Mouse (Mus musculus): Measurements from ENCODE around the gene Hk2. TPM values are rescaled to one million over a fixed set of nuclear protein-coding genes. Genes with fewer than 3 reads are reported as not detected.

The Hk2 gene
- polyA plus RNA-seq, 1 experiment from 2014 or later = 4.0 TPM

- DNase-seq (ENCODE audit: low spot score) (no peak), ATAC-seq (replicated peaks; ENCODE audit: low FRiP score, low read depth) (0 out of 2 replicates have a peak, but pooled peaks have one; percentile 25)
- Histone ChIP-seq H3K27me3 (ENCODE audit: insufficient read depth, low read length) (no peaks in the 10 kb centered on the region), H3K36me3 (ENCODE audit: insufficient read depth, low read length) (0 out of 2 replicates have a peak, but pooled peaks cover 10% of the 10 kb centered on the region), H3K4me2 (ENCODE audit: low read length) (no peak overlapping the region), H3K4me1 (replicated peaks; ENCODE audit: insufficient read depth, low read length) (no peaks in the 10 kb centered on the region), H3K9me3 (replicated peaks; ENCODE audit: low read length) (no peaks in the 10 kb centered on the region), H3K9ac (ENCODE audit: low read depth, low read length) (no peak overlapping the region), H3K27ac (no peak overlapping the region), H3K4me3 (replicated peaks; ENCODE audit: low read depth, low read length) (no peak overlapping the region)
- no peak for TF ChIP-seq CTCF (IDR thresholded peaks at IDR 0.05; ENCODE audit: low read depth)
- 92% methylated on average over 21 of the region's 21 CpGs for WGBS
Measured at GRCm38 (mm10) chr6:82728635-82729034, 45.6 kb downstream of the Hk2 start.

- H3K36me3 ChIP-seq (ENCODE audit: insufficient read depth, low read length) = 0 out of 2 replicates have a peak, but pooled peaks cover 10% of the 10 kb centered on the region
Measured at GRCm38 (mm10) chr6:82727206-82727605, 47.0 kb downstream of the Hk2 start.

GRCm38 (mm10) chr6:82723321-82723720, 50.9 kb downstream of the Hk2 start:
- no peak overlapping the region for H3K4me3 ChIP-seq (replicated peaks; ENCODE audit: low read depth, low read length)

More at GRCm38 (mm10) chr6:82727206-82727605, 47.0 kb downstream of the Hk2 start:
- 81% methylated on average over 13 of the region's 13 CpGs for WGBS
- H3K27me3 ChIP-seq (ENCODE audit: insufficient read depth, low read length) = no peaks in the 10 kb centered on the region
- no peak overlapping the region for H3K4me2 ChIP-seq (ENCODE audit: low read length)
- no peak overlapping the region for H3K9ac ChIP-seq (ENCODE audit: low read depth, low read length)
- ATAC-seq (replicated peaks; ENCODE audit: low FRiP score, low read depth) (no peak), DNase-seq (ENCODE audit: low spot score) (no peak)
- TF ChIP-seq CTCF (IDR thresholded peaks at IDR 0.05; ENCODE audit: low read depth) = no peak
- no peaks in the 10 kb centered on the region for H3K9me3 ChIP-seq (replicated peaks; ENCODE audit: low read length)
- H3K4me3 ChIP-seq (replicated peaks; ENCODE audit: low read depth, low read length) = no peak overlapping the region
- peaks cover 5% of the 10 kb centered on the region; the same call in 1 of the 2 replicates for H3K4me1 ChIP-seq (replicated peaks; ENCODE audit: insufficient read depth, low read length)
- H3K27ac ChIP-seq = no peak overlapping the region

GRCm38 (mm10) chr6:82716126-82716525, 58.1 kb downstream of the Hk2 start:
- Histone ChIP-seq H3K36me3 (ENCODE audit: insufficient read depth, low read length) (no peaks in the 10 kb centered on the region), H3K9ac (ENCODE audit: low read depth, low read length) (no peak overlapping the region), H3K27me3 (ENCODE audit: insufficient read depth, low read length) (no peaks in the 10 kb centered on the region), H3K4me2 (ENCODE audit: low read length) (no peak overlapping the region), H3K27ac (no peak overlapping the region), H3K4me1 (replicated peaks; ENCODE audit: insufficient read depth, low read length) (0 out of 2 replicates have a peak, but pooled peaks cover 6% of the 10 kb centered on the region), H3K9me3 (replicated peaks; ENCODE audit: low read length) (no peaks in the 10 kb centered on the region), H3K4me3 (replicated peaks; ENCODE audit: low read depth, low read length) (no peak overlapping the region)
- ATAC-seq (replicated peaks; ENCODE audit: low FRiP score, low read depth) (no peak), DNase-seq (ENCODE audit: low spot score) (no peak)
- WGBS = 73% methylated on average over 4 of the region's 4 CpGs
- TF ChIP-seq CTCF (IDR thresholded peaks at IDR 0.05; ENCODE audit: low read depth) = no peak

More at GRCm38 (mm10) chr6:82723321-82723720, 50.9 kb downstream of the Hk2 start:
- DNase-seq (ENCODE audit: low spot score) = peak; percentile 72
- TF ChIP-seq CTCF (IDR thresholded peaks at IDR 0.05; ENCODE audit: low read depth) = no peak
- Histone ChIP-seq H3K4me2 (ENCODE audit: low read length) (no peak overlapping the region), H3K4me1 (replicated peaks; ENCODE audit: insufficient read depth, low read length) (peaks cover 5% of the 10 kb centered on the region; the same call in 1 of the 2 replicates), H3K27ac (peak overlapping the region; percentile 60; the same call in 1 of the 2 replicates), H3K27me3 (ENCODE audit: insufficient read depth, low read length) (no peaks in the 10 kb centered on the region), H3K36me3 (ENCODE audit: insufficient read depth, low read length) (0 out of 2 replicates have a peak, but pooled peaks cover 6% of the 10 kb centered on the region), H3K9me3 (replicated peaks; ENCODE audit: low read length) (no peaks in the 10 kb centered on the region), H3K9ac (ENCODE audit: low read depth, low read length) (0 out of 2 replicates have a peak overlapping the region, but pooled peaks have one; percentile 35)
- WGBS = 42% methylated on average over 5 of the region's 5 CpGs
- ATAC-seq (replicated peaks; ENCODE audit: low FRiP score, low read depth) = peak; percentile 81

- no peaks in the 10 kb centered on the region for H3K36me3 ChIP-seq (ENCODE audit: insufficient read depth, low read length)
- WGBS = 61% methylated on average over 3 of the region's 3 CpGs
- no peak overlapping the region for H3K4me3 ChIP-seq (replicated peaks; ENCODE audit: low read depth, low read length)
- TF ChIP-seq CTCF (IDR thresholded peaks at IDR 0.05; ENCODE audit: low read depth) = no peak
- no peak overlapping the region for H3K4me2 ChIP-seq (ENCODE audit: low read length)
- ATAC-seq (replicated peaks; ENCODE audit: low FRiP score, low read depth) (peak; percentile 57; the same call in 1 of the 2 replicates), DNase-seq (ENCODE audit: low spot score) (peak; percentile 26)
- no peak overlapping the region for H3K27ac ChIP-seq
- H3K4me1 ChIP-seq (replicated peaks; ENCODE audit: insufficient read depth, low read length) = 0 out of 2 replicates have a peak, but pooled peaks cover 6% of the 10 kb centered on the region
- H3K27me3 ChIP-seq (ENCODE audit: insufficient read depth, low read length) = no peaks in the 10 kb centered on the region
- no peaks in the 10 kb centered on the region for H3K9me3 ChIP-seq (replicated peaks; ENCODE audit: low read length)
- H3K9ac ChIP-seq (ENCODE audit: low read depth, low read length) = no peak overlapping the region
Measured at GRCm38 (mm10) chr6:82715653-82716052, 58.6 kb downstream of the Hk2 start.

GRCm38 (mm10) chr6:82715253-82715652, 59.0 kb downstream of the Hk2 start:
- DNase-seq (ENCODE audit: low spot score) (no peak), ATAC-seq (replicated peaks; ENCODE audit: low FRiP score, low read depth) (no peak)
- WGBS = 69% methylated on average over 6 of the region's 6 CpGs
- H3K27me3 ChIP-seq (ENCODE audit: insufficient read depth, low read length) = no peaks in the 10 kb centered on the region
- TF ChIP-seq CTCF (IDR thresholded peaks at IDR 0.05; ENCODE audit: low read depth) = no peak
- no peaks in the 10 kb centered on the region for H3K9me3 ChIP-seq (replicated peaks; ENCODE audit: low read length)
- no peak overlapping the region for H3K27ac ChIP-seq
- no peak overlapping the region for H3K4me2 ChIP-seq (ENCODE audit: low read length)
- H3K4me1 ChIP-seq (replicated peaks; ENCODE audit: insufficient read depth, low read length) = 0 out of 2 replicates have a peak, but pooled peaks cover 6% of the 10 kb centered on the region
- H3K4me3 ChIP-seq (replicated peaks; ENCODE audit: low read depth, low read length) = no peak overlapping the region
- H3K36me3 ChIP-seq (ENCODE audit: insufficient read depth, low read length) = no peaks in the 10 kb centered on the region
- no peak overlapping the region for H3K9ac ChIP-seq (ENCODE audit: low read depth, low read length)

All from kidney, postnatal 0 days (tissue).